Mouse (Mus musculus) kidney, embryonic 15.5 days (tissue): ENCODE data around the gene Gm13288. TPM values are rescaled to one million over a fixed set of nuclear protein-coding genes. Genes with fewer than 3 reads are reported as not detected.
"Not testable (repeated sequence)": the region's sequence is repeated elsewhere in the genome, so short reads cannot be mapped to it uniquely, and the experiment has no call there.

Experiments
- ATAC-seq: fragments of 200-750 bp; cut with Nextera tagmentation; replicated peaks from 2 replicates; pipeline ENCODE4 v1.8.0; 2017; ENCODE audit warnings: moderate TSS enrichment; ENCODE audit not compliant: low FRiP score
- H3K27ac ChIP-seq: fragments of 300-500 bp; sonication (generic); 2 replicates; pipeline ENCODE4 v1.5.1; 2015; ENCODE audit warnings: mild to moderate bottlenecking, inconsistent platforms
- H3K27me3 ChIP-seq: fragments of 300-500 bp; sonication (generic); 2 replicates; pipeline ENCODE4 v1.6.1; 2015; ENCODE audit warnings: inconsistent platforms
- H3K36me3 ChIP-seq: fragments of 300-500 bp; sonication (generic); 2 replicates; pipeline ENCODE4 v1.6.1; 2015; ENCODE audit warnings: inconsistent platforms
- H3K4me1 ChIP-seq: fragments of 300-500 bp; sonication (generic); 2 replicates; pipeline ENCODE4 v1.6.1; 2015; ENCODE audit warnings: inconsistent platforms
- H3K4me2 ChIP-seq: fragments of 300-500 bp; sonication (generic); 2 replicates; pipeline ENCODE4 v1.6.1; 2015; ENCODE audit warnings: moderate library complexity, mild to moderate bottlenecking, inconsistent platforms
- H3K4me3 ChIP-seq: fragments of 300-500 bp; sonication (generic); replicated peaks from 2 replicates; pipeline ENCODE4 v1.5.1; 2015; ENCODE audit warnings: mild to moderate bottlenecking, inconsistent platforms
- H3K9ac ChIP-seq: fragments of 300-500 bp; sonication (generic); 2 replicates; pipeline ENCODE4 v1.6.1; 2015; ENCODE audit warnings: mild to moderate bottlenecking, inconsistent platforms
- H3K9me3 ChIP-seq: fragments of 300-500 bp; sonication (generic); replicated peaks from 2 replicates; pipeline ENCODE4 v1.6.1; 2016; ENCODE audit warnings: inconsistent platforms
- WGBS: fragments of 180-500 bp; shearing (Covaris S2); methylation state at CpG from one replicate; pipeline ENCODE4 v1.1.7; 2015; ENCODE audit warnings: mixed read lengths; 5-methylcytosine and 5-hydroxymethylcytosine counted together
- polyA plus RNA-seq: library from polyadenylated mRNA; unstranded; fragments of >200 nt; fragmentation: Nextera tagmentation; extraction: Ambion mirVana; gene quantifications from 2 replicates; pipeline ENCODE4 v1.2.1, GENCODE M21; 2015

Gene Gm13288
- polyA plus RNA-seq, 1 experiment from 2014 or later, result 0.08 TPM

- H3K36me3 ChIP-seq, H3K9ac ChIP-seq, H3K27ac ChIP-seq, ATAC-seq, H3K4me2 ChIP-seq, H3K4me3 ChIP-seq, H3K4me1 ChIP-seq, H3K9me3 ChIP-seq, H3K27me3 ChIP-seq: not testable (repeated sequence)
- WGBS, result no CpG with 5 or more reads among the region's 29 CpGs
These were observed 25.8 kb upstream of the Gm13288 start, which contains the start of gene Gm13272 for GRCm38 (mm10) chr4:88779550-88779949. Gm13272 (plus strand) TSS chr4:88779850.

GRCm38 (mm10) chr4:88780320-88780719 is 25.0 kb upstream of the Gm13288 start:
- ATAC-seq, H3K4me1 ChIP-seq, H3K27ac ChIP-seq, H3K9me3 ChIP-seq, H3K4me2 ChIP-seq, H3K36me3 ChIP-seq, H3K9ac ChIP-seq, H3K27me3 ChIP-seq, H3K4me3 ChIP-seq: not testable (repeated sequence)
- WGBS, result 52% methylated on average over 16 of the region's 18 CpGs

GRCm38 (mm10) chr4:88781831-88782230 is 23.5 kb upstream of the Gm13288 start, which contains the start of gene Ifnz:
Ifnz (plus strand) TSS chr4:88782131.
- H3K9me3 ChIP-seq, H3K27me3 ChIP-seq, H3K4me1 ChIP-seq, ATAC-seq, H3K9ac ChIP-seq, H3K36me3 ChIP-seq: not testable (repeated sequence)
- Histone ChIP-seq H3K4me2 (peak within 1 kb of the TSS; percentile 51), H3K4me3 (peak within 1 kb of the TSS; percentile 26), H3K27ac (peak within 1 kb of the TSS; percentile 68; the same call in 1 of the 2 replicates)
- 9% methylated on average over 5 of the region's 7 CpGs for WGBS

GRCm38 (mm10) chr4:88782335-88782734 is 23.0 kb upstream of the Gm13288 start:
- H3K4me3 ChIP-seq, result peak overlapping the region; percentile 26
- not testable (repeated sequence) for ATAC-seq, H3K4me1 ChIP-seq, H3K9me3 ChIP-seq, H3K9ac ChIP-seq, H3K27me3 ChIP-seq, H3K36me3 ChIP-seq
- peak overlapping the region; percentile 68; the same call in 1 of the 2 replicates for H3K27ac ChIP-seq
- H3K4me2 ChIP-seq, result peak overlapping the region; percentile 51
- 0% methylated on average over 3 of the region's 31 CpGs for WGBS

- H3K27me3 ChIP-seq, ATAC-seq, H3K36me3 ChIP-seq, H3K27ac ChIP-seq, H3K4me3 ChIP-seq, H3K9ac ChIP-seq, H3K4me1 ChIP-seq, H3K9me3 ChIP-seq, H3K4me2 ChIP-seq: not testable (repeated sequence)
- WGBS, result no CpG with 5 or more reads among the region's 27 CpGs
These were observed 19.9 kb upstream of the Gm13288 start, which contains the start of gene Gm13276 for GRCm38 (mm10) chr4:88785409-88785808. Gm13276 (plus strand) TSS chr4:88785709.

- H3K9me3 ChIP-seq, H3K36me3 ChIP-seq, ATAC-seq, H3K4me2 ChIP-seq, H3K9ac ChIP-seq, H3K4me1 ChIP-seq, H3K4me3 ChIP-seq, H3K27ac ChIP-seq, H3K27me3 ChIP-seq: not testable (repeated sequence)
- 0% methylated on average over 1 of the region's 28 CpGs for WGBS
These were observed 16.9 kb upstream of the Gm13288 start, which contains the start of gene Gm13277 for GRCm38 (mm10) chr4:88788402-88788801. Gm13277 (plus strand) TSS chr4:88788632.

- not testable (repeated sequence) for H3K27ac ChIP-seq, H3K4me1 ChIP-seq, ATAC-seq, H3K4me3 ChIP-seq, H3K9ac ChIP-seq, H3K27me3 ChIP-seq, H3K9me3 ChIP-seq, H3K36me3 ChIP-seq, H3K4me2 ChIP-seq
- WGBS, result no CpG with 5 or more reads among the region's 28 CpGs
These were observed 14.1 kb upstream of the Gm13288 start, which contains the start of gene Gm13278 for GRCm38 (mm10) chr4:88791250-88791649. Gm13278 (plus strand) TSS chr4:88791550.

- not testable (repeated sequence) for H3K36me3 ChIP-seq, ATAC-seq
These were observed 11.2 kb upstream of the Gm13288 start, which contains the start of gene Gm13275 for GRCm38 (mm10) chr4:88793936-88794675. Gm13275 (plus strand) TSS chr4:88794487.

GRCm38 (mm10) chr4:88797097-88797496 is 8.2 kb upstream of the Gm13288 start, which contains the start of gene Gm13279:
Gm13279 (plus strand) TSS chr4:88797397.
- H3K4me3 ChIP-seq, H3K27me3 ChIP-seq, H3K36me3 ChIP-seq, H3K27ac ChIP-seq, ATAC-seq, H3K9ac ChIP-seq, H3K4me1 ChIP-seq, H3K4me2 ChIP-seq, H3K9me3 ChIP-seq: not testable (repeated sequence)
- no CpG with 5 or more reads among the region's 28 CpGs for WGBS

More at GRCm38 (mm10) chr4:88793936-88794675, 11.2 kb upstream of the Gm13288 start, which contains the start of gene Gm13275:
- H3K27ac ChIP-seq, H3K9ac ChIP-seq, H3K4me1 ChIP-seq, H3K9me3 ChIP-seq, H3K27me3 ChIP-seq, H3K4me2 ChIP-seq, H3K4me3 ChIP-seq: not testable (repeated sequence)
- 2% methylated on average over 19 of the region's 52 CpGs for WGBS

GRCm38 (mm10) chr4:88799365-88799764 is 6.0 kb upstream of the Gm13288 start, which contains the start of gene Gm13285:
Gm13285 (plus strand) TSS chr4:88799665.
- H3K4me2 ChIP-seq, H3K27me3 ChIP-seq, H3K36me3 ChIP-seq, H3K27ac ChIP-seq, ATAC-seq, H3K9me3 ChIP-seq, H3K4me1 ChIP-seq, H3K4me3 ChIP-seq, H3K9ac ChIP-seq: not testable (repeated sequence)
- WGBS, result 13% methylated on average over 6 of the region's 7 CpGs

GRCm38 (mm10) chr4:88802954-88803353 is 2.4 kb upstream of the Gm13288 start, which contains the start of gene Gm13287:
Gm13287 (plus strand) TSS chr4:88803254.
- H3K9me3 ChIP-seq, H3K4me1 ChIP-seq, H3K4me2 ChIP-seq, H3K36me3 ChIP-seq, H3K4me3 ChIP-seq, H3K27me3 ChIP-seq, H3K9ac ChIP-seq, ATAC-seq, H3K27ac ChIP-seq: not testable (repeated sequence)
- no CpG with 5 or more reads among the region's 29 CpGs for whole genome bisulfite sequencing

- H3K9ac ChIP-seq, H3K4me1 ChIP-seq, ATAC-seq, H3K36me3 ChIP-seq, H3K27ac ChIP-seq, H3K9me3 ChIP-seq, H3K4me3 ChIP-seq: not testable (repeated sequence)
- peaks cover 16% of the 10 kb centered on the region for H3K27me3 ChIP-seq
- H3K4me2 ChIP-seq, result peak overlapping the region; percentile 44; the same call in 1 of the 2 replicates
- 0% methylated on average over 7 of the region's 34 CpGs for WGBS
These were observed 430 bp downstream of the Gm13288 start for GRCm38 (mm10) chr4:88805761-88806160.
